Mouse (Mus musculus) stomach, postnatal 0 days (tissue): ENCODE measurements at regions not wholly inside any gene's neighbourhood (a gene's known extent, or its start where the extent isn't known, plus 50 kb on each side); places are given as distances from the start of the nearest gene placed in this dataset.

Source experiments
- ATAC-seq: fragments of 200-750 bp; cut with Nextera tagmentation; 2 replicates; pipeline ENCODE4 v1.8.0; 2017; ENCODE audit not compliant: low FRiP score, low TSS enrichment
- DNase-seq: peaks from one replicate; pipeline ENCODE4 v3.0.0-alpha.2; 2016; ENCODE audit warnings: low spot score
- H3K27ac ChIP-seq: fragments of 300-500 bp; sonication (generic); replicated peaks from 2 replicates; pipeline ENCODE4 v1.5.1; 2014; ENCODE audit warnings: mild to moderate bottlenecking, control low read depth
- H3K27me3 ChIP-seq: fragments of 300-500 bp; sonication (generic); 2 replicates; pipeline ENCODE4 v1.6.1; 2014; ENCODE audit warnings: low read length; ENCODE audit not compliant: control insufficient read depth, insufficient read depth
- H3K36me3 ChIP-seq: fragments of 300-500 bp; sonication (generic); 2 replicates; pipeline ENCODE4 v1.6.1; 2014; ENCODE audit warnings: low read length, mixed read lengths; ENCODE audit not compliant: control insufficient read depth, insufficient read depth
- H3K4me1 ChIP-seq: fragments of 300-500 bp; sonication (generic); replicated peaks from 2 replicates; pipeline ENCODE4 v1.6.1; 2014; ENCODE audit warnings: antibody characterized with exemption; ENCODE audit not compliant: control insufficient read depth, insufficient read depth
- H3K4me2 ChIP-seq: fragments of 300-500 bp; sonication (generic); replicated peaks from 2 replicates; pipeline ENCODE4 v1.6.1; 2014; ENCODE audit warnings: low read depth, mild to moderate bottlenecking, control low read depth, moderate library complexity
- H3K4me3 ChIP-seq: fragments of 300-500 bp; sonication (generic); 2 replicates; pipeline ENCODE4 v1.5.1; 2014; ENCODE audit warnings: low read depth, low read length, control low read depth
- H3K9ac ChIP-seq: fragments of 300-500 bp; sonication (generic); 2 replicates; pipeline ENCODE4 v1.6.1; 2014; ENCODE audit warnings: mild to moderate bottlenecking, low read length, control low read depth, mixed read lengths
- H3K9me3 ChIP-seq: fragments of 300-500 bp; sonication (generic); 2 replicates; pipeline ENCODE4 v1.6.1; 2016; ENCODE audit warnings: low read length; ENCODE audit not compliant: control insufficient read depth
- CTCF ChIP-seq: IDR thresholded peaks from 2 replicates; pipeline ENCODE4 v1.5.1; 2016; ENCODE audit warnings: antibody characterized with exemption, low read depth, mild to moderate bottlenecking, moderate library complexity
- EP300 ChIP-seq: optimal IDR thresholded peaks from 2 replicates; pipeline ENCODE3; 2016; ENCODE audit warnings: antibody characterized with exemption
- WGBS: fragments of 180-500 bp; shearing (Covaris S2); extraction: QIAGEN DNeasy Blood & Tissue Kit; methylation state at CpG from one replicate; pipeline ENCODE4 v1.1.7; 2014; 5-methylcytosine and 5-hydroxymethylcytosine counted together

GRCm38 (mm10) chr13:107598391-107598790 is 445.9 kb upstream of the Smim15 start:
- no peaks in the 10 kb centered on the region for H3K36me3 ChIP-seq
- no peaks in the 10 kb centered on the region for H3K27me3 ChIP-seq
- no peaks in the 10 kb centered on the region for H3K9me3 ChIP-seq
- H3K4me1 ChIP-seq: 0 out of 2 replicates have a peak, but pooled peaks cover 2% of the 10 kb centered on the region
- no peak overlapping the region for H3K4me2 ChIP-seq
- DNase-seq (no peak), ATAC-seq (no peak)
- no peak overlapping the region for H3K27ac ChIP-seq
- 50% methylated on average over 1 of the region's 1 CpGs for WGBS
- no peak overlapping the region for H3K9ac ChIP-seq
- no peak overlapping the region for H3K4me3 ChIP-seq
- TF ChIP-seq CTCF: no peak

- no peak for DNase-seq
- Histone ChIP-seq H3K36me3 (no peaks in the 10 kb centered on the region), H3K4me2 (no peak overlapping the region), H3K4me3 (no peak overlapping the region), H3K4me1 (0 out of 2 replicates have a peak, but pooled peaks cover 2% of the 10 kb centered on the region), H3K27me3 (no peaks in the 10 kb centered on the region), H3K9me3 (no peaks in the 10 kb centered on the region), H3K9ac (no peak overlapping the region), H3K27ac (no peak overlapping the region)
- no peak for TF ChIP-seq EP300
- no peak for TF ChIP-seq CTCF
- WGBS: 62% methylated on average over 2 of the region's 2 CpGs
- ATAC-seq: no peak
Measured at GRCm38 (mm10) chr13:107597217-107597616, 447.0 kb upstream of the Smim15 start.

GRCm38 (mm10) chr13:107596183-107596582 is 448.1 kb upstream of the Smim15 start:
- H3K36me3 ChIP-seq: no peaks in the 10 kb centered on the region
- H3K9ac ChIP-seq: no peak overlapping the region
- ATAC-seq (no peak), DNase-seq (no peak)
- WGBS: 64% methylated on average over 2 of the region's 2 CpGs
- TF ChIP-seq CTCF (no peak), EP300 (no peak)
- no peaks in the 10 kb centered on the region for H3K9me3 ChIP-seq
- 0 out of 2 replicates have a peak, but pooled peaks cover 2% of the 10 kb centered on the region for H3K4me1 ChIP-seq
- H3K27ac ChIP-seq: no peak overlapping the region
- H3K4me2 ChIP-seq: no peak overlapping the region
- H3K4me3 ChIP-seq: no peak overlapping the region
- H3K27me3 ChIP-seq: no peaks in the 10 kb centered on the region

- Histone ChIP-seq H3K9me3 (no peaks in the 10 kb centered on the region), H3K4me2 (no peak overlapping the region), H3K4me1 (no peaks in the 10 kb centered on the region), H3K27me3 (no peaks in the 10 kb centered on the region), H3K4me3 (no peak overlapping the region), H3K27ac (no peak overlapping the region), H3K36me3 (no peaks in the 10 kb centered on the region), H3K9ac (no peak overlapping the region)
- no peak for TF ChIP-seq CTCF
- TF ChIP-seq EP300: no peak
- ATAC-seq (no peak), DNase-seq (no peak)
- 58% methylated on average over 9 of the region's 9 CpGs for WGBS
Measured at GRCm38 (mm10) chr13:107588399-107589002, 455.7 kb upstream of the Smim15 start.

- Histone ChIP-seq H3K27ac (no peak overlapping the region), H3K36me3 (no peaks in the 10 kb centered on the region), H3K9me3 (no peaks in the 10 kb centered on the region), H3K4me1 (no peaks in the 10 kb centered on the region), H3K4me2 (no peak overlapping the region), H3K4me3 (no peak overlapping the region), H3K9ac (no peak overlapping the region), H3K27me3 (no peaks in the 10 kb centered on the region)
- 44% methylated on average over 8 of the region's 8 CpGs for WGBS
- DNase-seq: no peak
- TF ChIP-seq CTCF (no peak), EP300 (no peak)
- no peak for ATAC-seq
Measured at GRCm38 (mm10) chr13:107587678-107588077, 456.6 kb upstream of the Smim15 start.

- H3K4me1 ChIP-seq: no peaks in the 10 kb centered on the region
- no peak overlapping the region for H3K4me3 ChIP-seq
- ATAC-seq (no peak), DNase-seq (no peak)
- H3K9ac ChIP-seq: no peak overlapping the region
- TF ChIP-seq EP300 (no peak), CTCF (no peak)
- H3K27me3 ChIP-seq: no peaks in the 10 kb centered on the region
- H3K36me3 ChIP-seq: no peaks in the 10 kb centered on the region
- H3K9me3 ChIP-seq: no peaks in the 10 kb centered on the region
- H3K27ac ChIP-seq: no peak overlapping the region
- 79% methylated on average over 9 of the region's 9 CpGs for WGBS
- no peak overlapping the region for H3K4me2 ChIP-seq
Measured at GRCm38 (mm10) chr13:107585936-107586335, 458.3 kb upstream of the Smim15 start.
